Mouse (Mus musculus): Measurements from ENCODE around the gene Gm26992. TPM values are rescaled to one million over a fixed set of nuclear protein-coding genes. Genes with fewer than 3 reads are reported as not detected.

Gene Gm26992
- polyA plus RNA-seq, 1 experiment from 2014 or later = not detected

DNA sequence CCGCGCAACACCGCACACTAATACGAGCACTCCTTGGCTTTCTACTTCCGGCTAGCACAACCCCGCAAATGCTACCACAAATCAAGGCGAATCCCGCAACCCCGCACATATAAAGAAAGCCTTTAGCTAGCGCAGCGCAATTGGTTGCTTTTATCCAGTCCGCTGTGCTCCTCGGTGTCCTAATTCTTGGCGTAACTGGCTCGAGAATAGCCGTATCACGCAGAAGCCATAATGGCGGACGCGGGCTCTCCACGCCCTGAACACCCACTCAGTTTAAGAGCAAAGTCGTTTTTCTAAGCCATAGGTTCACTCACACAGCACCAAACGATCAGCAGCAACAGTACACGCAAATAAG is 60.3 kb downstream of the Gm26992 start:
- WGBS = 56% methylated on average over 24 of the region's 24 CpGs
- H3K4me2 ChIP-seq (ENCODE audit: low read length) = peak overlapping the region; percentile 8
- no peak for ATAC-seq (replicated peaks; ENCODE audit: low FRiP score, low read depth)

DNA sequence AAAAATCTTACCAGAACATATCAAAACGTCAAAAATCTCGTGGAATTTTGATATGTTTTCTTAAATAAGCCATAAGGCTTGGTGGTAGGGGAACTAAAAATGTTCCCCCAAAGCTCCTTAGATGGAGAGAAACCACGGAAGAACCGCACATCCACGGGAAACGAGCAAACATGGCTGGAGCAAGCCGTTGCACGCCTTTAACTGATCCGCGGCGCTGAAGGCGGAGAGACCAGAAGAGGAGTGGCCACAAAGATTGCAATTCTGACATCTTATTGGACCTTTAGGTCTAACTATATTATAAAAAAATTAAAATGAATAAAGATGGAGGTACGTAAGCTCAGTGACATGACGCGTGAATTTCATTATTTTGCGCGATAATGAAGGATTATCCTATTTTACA is 61.2 kb downstream of the Gm26992 start:
- TF ChIP-seq CTCF (IDR thresholded peaks at IDR 0.05; ENCODE audit: low read depth) = no peak
- peak overlapping the region; percentile 36 for H3K4me3 ChIP-seq (replicated peaks; ENCODE audit: low read depth, low read length)
- ATAC-seq (replicated peaks; ENCODE audit: low FRiP score, low read depth) = no peak; the same call in 1 of the 2 replicates
- 62% methylated on average over 17 of the region's 17 CpGs for WGBS
- H3K36me3 ChIP-seq (ENCODE audit: insufficient read depth, low read length) = no peaks in the 10 kb centered on the region
- H3K4me1 ChIP-seq (replicated peaks; ENCODE audit: insufficient read depth, low read length) = no peaks in the 10 kb centered on the region
- H3K4me2 ChIP-seq (ENCODE audit: low read length) = peak overlapping the region; percentile 42
- no peak for DNase-seq (ENCODE audit: low spot score)
- H3K9me3 ChIP-seq (replicated peaks; ENCODE audit: low read length) = no peaks in the 10 kb centered on the region
- H3K27me3 ChIP-seq (ENCODE audit: insufficient read depth, low read length) = no peaks in the 10 kb centered on the region
- no peak overlapping the region for H3K27ac ChIP-seq
- no peak overlapping the region for H3K9ac ChIP-seq (ENCODE audit: low read depth, low read length)

More for the DNA sequence above, 60.3 kb downstream of the Gm26992 start:
- H3K9ac ChIP-seq (ENCODE audit: low read depth, low read length) = peak overlapping the region; percentile 42
- H3K27me3 ChIP-seq (ENCODE audit: insufficient read depth, low read length) = no peaks in the 10 kb centered on the region
- H3K9me3 ChIP-seq (replicated peaks; ENCODE audit: low read length) = no peaks in the 10 kb centered on the region
- H3K4me3 ChIP-seq (replicated peaks; ENCODE audit: low read depth, low read length) = peak overlapping the region; percentile 36
- no peak for DNase-seq (ENCODE audit: low spot score)
- TF ChIP-seq CTCF (IDR thresholded peaks at IDR 0.05; ENCODE audit: low read depth) = no peak
- H3K36me3 ChIP-seq (ENCODE audit: insufficient read depth, low read length) = no peaks in the 10 kb centered on the region
- H3K4me1 ChIP-seq (replicated peaks; ENCODE audit: insufficient read depth, low read length) = no peaks in the 10 kb centered on the region
- peak overlapping the region; percentile 67 for H3K27ac ChIP-seq

DNA sequence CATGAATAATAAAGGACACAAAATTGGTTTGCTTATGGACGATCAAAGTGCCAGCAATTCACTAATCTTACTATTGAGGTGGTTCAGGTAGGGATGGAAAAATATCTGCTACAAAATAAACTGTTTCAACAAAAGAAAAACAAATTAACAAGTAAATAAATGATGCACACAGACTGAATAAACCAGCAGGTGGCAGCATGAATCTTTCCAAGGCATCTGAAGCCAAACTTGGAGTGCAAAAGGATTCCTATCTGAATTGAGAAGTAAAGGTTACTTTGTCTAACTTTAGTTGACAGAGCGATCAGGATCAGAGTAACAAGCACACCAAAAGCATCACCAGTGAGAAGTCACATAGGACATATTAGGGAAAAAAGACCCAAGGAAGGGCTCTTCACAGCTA is 62.2 kb downstream of the Gm26992 start:
- H3K27ac ChIP-seq = no peak overlapping the region
- H3K9ac ChIP-seq (ENCODE audit: low read depth, low read length) = no peak overlapping the region
- H3K4me2 ChIP-seq (ENCODE audit: low read length) = peak overlapping the region; percentile 42
- H3K36me3 ChIP-seq (ENCODE audit: insufficient read depth, low read length) = no peaks in the 10 kb centered on the region
- no peaks in the 10 kb centered on the region for H3K4me1 ChIP-seq (replicated peaks; ENCODE audit: insufficient read depth, low read length)
- DNase-seq (ENCODE audit: low spot score) = peak; percentile 77
- no peaks in the 10 kb centered on the region for H3K27me3 ChIP-seq (ENCODE audit: insufficient read depth, low read length)
- no peak overlapping the region for H3K4me3 ChIP-seq (replicated peaks; ENCODE audit: low read depth, low read length)
- TF ChIP-seq CTCF (IDR thresholded peaks at IDR 0.05; ENCODE audit: low read depth) = peak; percentile 91
- 32% methylated on average over 2 of the region's 2 CpGs for WGBS
- ATAC-seq (replicated peaks; ENCODE audit: low FRiP score, low read depth) = no peak
- no peaks in the 10 kb centered on the region for H3K9me3 ChIP-seq (replicated peaks; ENCODE audit: low read length)

DNA sequence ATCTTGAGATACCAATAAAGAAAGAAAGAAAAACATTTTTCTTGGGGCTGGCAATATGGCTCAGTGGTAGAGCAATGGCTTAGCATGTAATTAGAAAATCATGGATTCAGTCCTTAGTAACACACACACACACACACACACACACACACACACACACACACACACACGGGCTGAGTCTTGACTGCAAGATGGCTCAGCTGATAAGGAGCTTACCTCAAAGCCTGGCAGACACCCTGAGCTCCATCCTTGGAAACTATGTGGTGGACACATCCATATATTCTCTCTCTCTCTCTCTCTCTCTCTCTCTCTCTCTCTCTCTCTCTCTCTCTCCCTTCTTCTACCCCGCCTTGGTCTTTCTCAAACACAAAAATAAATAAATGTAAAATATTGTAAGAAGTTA is 69.0 kb downstream of the Gm26992 start:
- H3K27me3 ChIP-seq (ENCODE audit: insufficient read depth, low read length) = no peaks in the 10 kb centered on the region
- H3K9ac ChIP-seq (ENCODE audit: low read depth, low read length) = no peak overlapping the region
- no peak overlapping the region for H3K4me3 ChIP-seq (replicated peaks; ENCODE audit: low read depth, low read length)
- ATAC-seq (replicated peaks; ENCODE audit: low FRiP score, low read depth) (no peak), DNase-seq (ENCODE audit: low spot score) (no peak)
- H3K4me2 ChIP-seq (ENCODE audit: low read length) = no peak overlapping the region
- no peaks in the 10 kb centered on the region for H3K9me3 ChIP-seq (replicated peaks; ENCODE audit: low read length)
- TF ChIP-seq CTCF (IDR thresholded peaks at IDR 0.05; ENCODE audit: low read depth) = no peak
- no peaks in the 10 kb centered on the region for H3K4me1 ChIP-seq (replicated peaks; ENCODE audit: insufficient read depth, low read length)
- 67% methylated on average over 2 of the region's 2 CpGs for WGBS
- H3K27ac ChIP-seq = no peak overlapping the region
- H3K36me3 ChIP-seq (ENCODE audit: insufficient read depth, low read length) = no peaks in the 10 kb centered on the region

DNA sequence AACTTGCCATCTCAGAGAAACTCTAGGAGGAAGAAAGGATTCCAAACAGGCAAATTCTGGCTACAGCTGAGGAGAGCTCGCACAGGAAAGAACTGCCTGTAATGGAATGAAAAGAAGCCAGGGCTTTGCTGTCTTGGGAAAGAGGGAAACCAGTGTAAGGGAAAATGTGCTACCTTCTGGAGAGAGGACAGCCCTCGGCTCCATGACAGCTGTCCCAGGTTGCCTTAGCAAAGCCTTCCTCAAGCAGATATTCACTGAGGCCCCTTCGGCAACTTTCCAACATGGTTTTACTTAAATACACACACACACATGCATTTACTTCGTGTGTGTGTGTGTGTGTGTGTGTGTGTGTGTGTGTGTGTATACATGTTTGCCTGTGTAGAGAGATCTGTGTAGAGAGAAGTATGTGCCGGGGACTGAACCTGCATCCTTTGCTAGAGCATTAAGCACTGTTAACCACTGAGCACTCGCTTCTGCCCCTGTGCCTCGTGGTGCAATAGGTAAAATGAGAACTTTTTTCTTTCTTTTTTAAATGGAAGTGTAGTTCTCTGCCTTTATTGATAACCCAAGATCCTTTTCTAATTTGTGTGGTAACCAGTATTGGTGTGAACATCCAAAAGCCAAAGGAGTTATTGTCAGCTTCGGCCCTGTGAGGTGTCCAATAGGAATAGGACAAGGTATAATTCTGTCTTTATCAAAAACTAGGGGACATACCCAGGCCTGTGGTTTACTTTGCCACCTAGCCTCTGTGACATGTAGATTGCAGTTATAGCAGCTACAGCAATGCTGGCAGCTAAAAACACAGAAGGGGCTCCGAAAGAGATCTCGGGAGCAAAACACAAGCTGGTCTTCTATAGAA is 70.8 kb downstream of the Gm26992 start:
- DNase-seq (ENCODE audit: low spot score) (no peak), ATAC-seq (replicated peaks; ENCODE audit: low FRiP score, low read depth) (0 out of 2 replicates have a peak, but pooled peaks have one; percentile 12)
- Histone ChIP-seq H3K27me3 (ENCODE audit: insufficient read depth, low read length) (no peaks in the 10 kb centered on the region), H3K4me3 (replicated peaks; ENCODE audit: low read depth, low read length) (peak overlapping the region; percentile 50), H3K9me3 (replicated peaks; ENCODE audit: low read length) (no peaks in the 10 kb centered on the region), H3K4me2 (ENCODE audit: low read length) (peak overlapping the region; percentile 58), H3K9ac (ENCODE audit: low read depth, low read length) (0 out of 2 replicates have a peak overlapping the region, but pooled peaks have one; percentile 35), H3K4me1 (replicated peaks; ENCODE audit: insufficient read depth, low read length) (no peaks in the 10 kb centered on the region), H3K27ac (peak overlapping the region; percentile 93), H3K36me3 (ENCODE audit: insufficient read depth, low read length) (peaks cover 2% of the 10 kb centered on the region; the same call in 1 of the 2 replicates)
- 45% methylated on average over 10 of the region's 10 CpGs for WGBS
- no peak for TF ChIP-seq CTCF (IDR thresholded peaks at IDR 0.05; ENCODE audit: low read depth)

DNA sequence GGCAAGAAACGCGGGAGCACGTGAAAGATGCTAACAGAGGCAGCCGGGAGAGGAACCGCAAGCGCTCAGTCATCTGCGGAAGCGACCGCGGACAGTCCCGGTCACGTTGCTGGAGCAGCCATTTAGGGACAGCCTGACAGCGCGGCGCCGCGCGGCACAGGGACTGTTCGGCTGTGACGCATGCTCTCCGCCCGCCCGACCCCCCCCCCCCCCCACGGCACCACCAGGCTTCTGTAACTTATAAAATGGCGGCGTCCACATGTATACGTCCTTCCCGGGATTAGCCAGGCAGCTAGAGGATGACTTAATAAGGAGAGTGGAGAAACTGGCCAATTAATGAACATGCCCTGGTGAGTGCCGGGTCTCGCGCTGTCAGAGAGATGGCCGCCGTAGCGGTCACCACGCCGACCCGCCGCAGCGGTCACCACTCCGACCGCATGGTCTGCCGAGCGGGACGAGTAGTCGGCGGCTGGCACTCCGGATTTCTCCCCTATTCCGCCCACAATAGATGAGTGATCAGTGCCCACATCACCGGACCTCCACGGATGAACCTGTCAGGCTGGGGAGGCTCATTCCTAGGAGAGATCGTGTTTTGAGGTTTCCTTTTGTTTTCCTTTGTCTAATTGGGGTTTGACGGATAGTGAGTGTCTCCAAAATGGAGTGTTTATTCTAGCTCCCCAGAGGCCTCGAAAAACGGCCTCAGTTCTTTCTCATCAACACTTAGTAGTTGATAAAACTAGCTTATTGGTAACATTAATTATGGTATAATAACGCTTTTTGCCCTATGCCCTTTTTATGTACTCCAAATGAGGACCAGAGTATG is 71.8 kb downstream of the Gm26992 start:
- H3K4me1 ChIP-seq (replicated peaks; ENCODE audit: insufficient read depth, low read length) = no peaks in the 10 kb centered on the region
- H3K27me3 ChIP-seq (ENCODE audit: insufficient read depth, low read length) = no peaks in the 10 kb centered on the region
- H3K27ac ChIP-seq = peak overlapping the region; percentile 93
- WGBS = under 1% methylated on average over 54 of the region's 55 CpGs
- no peak for TF ChIP-seq CTCF (IDR thresholded peaks at IDR 0.05; ENCODE audit: low read depth)
- H3K36me3 ChIP-seq (ENCODE audit: insufficient read depth, low read length) = peaks cover 2% of the 10 kb centered on the region; the same call in 1 of the 2 replicates
- peak overlapping the region; percentile 71 for H3K9ac ChIP-seq (ENCODE audit: low read depth, low read length)
- peak; percentile 95 for ATAC-seq (replicated peaks; ENCODE audit: low FRiP score, low read depth)
- H3K9me3 ChIP-seq (replicated peaks; ENCODE audit: low read length) = no peaks in the 10 kb centered on the region
- H3K4me3 ChIP-seq (replicated peaks; ENCODE audit: low read depth, low read length) = peak overlapping the region; percentile 50
- DNase-seq (ENCODE audit: low spot score) = peak; percentile 85
- peak overlapping the region; percentile 58 for H3K4me2 ChIP-seq (ENCODE audit: low read length)

Data from kidney, postnatal 0 days (tissue).